In the genomic region with DNA sequence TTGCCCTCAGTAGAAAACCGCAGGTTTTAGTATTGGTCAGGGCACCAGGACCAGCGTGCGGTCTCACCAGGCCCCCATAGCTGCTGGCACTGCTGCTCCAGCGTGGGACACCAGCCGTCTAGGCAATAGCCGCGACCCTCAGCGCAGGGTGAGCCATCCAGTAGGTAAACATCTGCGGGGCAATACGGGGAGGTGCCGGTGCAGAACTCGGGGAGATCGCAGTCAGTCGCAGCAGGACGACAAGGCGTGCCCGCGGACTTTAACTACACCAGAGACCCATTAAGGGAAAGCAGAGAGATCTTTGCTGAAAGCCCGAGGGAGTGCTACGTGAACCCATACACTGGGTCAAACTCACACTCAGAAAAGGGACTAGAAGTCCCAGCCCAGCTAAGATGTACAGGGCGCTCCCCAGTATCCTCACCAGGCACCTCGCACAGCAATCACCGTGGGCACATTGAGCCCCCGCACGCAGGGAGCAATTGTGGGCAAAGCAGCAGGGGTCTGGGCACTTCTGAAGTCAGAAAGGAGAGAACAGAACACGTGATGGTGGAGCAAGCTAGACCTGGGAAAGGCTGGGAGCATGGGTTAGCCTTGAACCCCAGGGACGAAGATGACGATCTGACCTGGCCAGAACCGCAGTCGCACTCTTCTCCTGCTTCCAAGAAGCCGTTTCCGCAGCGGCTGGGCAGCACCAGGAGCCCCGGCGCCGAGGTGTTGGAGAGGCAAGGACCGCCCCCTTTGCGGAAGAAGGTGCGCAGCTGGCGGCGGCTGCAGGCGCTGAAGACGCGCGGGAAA, we compare ENCODE assay signal across 8 mouse cellular contexts. TPM values are rescaled to one million over a fixed set of nuclear protein-coding genes. Genes with fewer than 3 reads are reported as not detected.
DNase-seq lines count a peak whose midpoint lies in the region; ATAC-seq lines count a peak whose summit lies in the region.

No protein-coding gene starts in this region.

- no peak for ATAC-seq in liver, embryonic 11.5 days (replicated peaks; ENCODE audit: low FRiP score)
- ATAC-seq in embryonic facial prominence, embryonic 15.5 days (ENCODE audit: insufficient number of reproducible peaks, low FRiP score, low TSS enrichment, low read depth), result no peak
- no peak for ATAC-seq in stomach, embryonic 14.5 days (ENCODE audit: insufficient number of reproducible peaks, insufficient read depth, low FRiP score, low read depth)

- H3K4me2 ChIP-seq in liver, embryonic 11.5 days, result peak overlapping the region; percentile 53
- H3K4me2 ChIP-seq in embryonic facial prominence, embryonic 15.5 days (replicated peaks), result peak overlapping the region; percentile 52
- H3K4me2 ChIP-seq in stomach, embryonic 14.5 days (replicated peaks; ENCODE audit: low read depth, low read length), result peak overlapping the region; percentile 44

- peak overlapping the region; percentile 25 for H3K4me3 ChIP-seq in liver, embryonic 11.5 days (ENCODE audit: low read depth, low read length)
- H3K4me3 ChIP-seq in embryonic facial prominence, embryonic 15.5 days (replicated peaks), result peak overlapping the region; percentile 30
- H3K4me3 ChIP-seq in limb, embryonic 10.5 days, result peak overlapping the region; percentile 49
- peak overlapping the region; percentile 19 for H3K4me3 ChIP-seq in stomach, embryonic 14.5 days (ENCODE audit: low read depth, low read length)

- no peaks in the 10 kb centered on the region for H3K36me3 ChIP-seq in liver, embryonic 11.5 days (ENCODE audit: control insufficient read depth, insufficient read depth, low read length)
- 0 out of 2 replicates have a peak, but pooled peaks cover 7% of the 10 kb centered on the region for H3K36me3 ChIP-seq in embryonic facial prominence, embryonic 15.5 days
- no peaks in the 10 kb centered on the region for H3K36me3 ChIP-seq in limb, embryonic 10.5 days
- H3K36me3 ChIP-seq in stomach, embryonic 14.5 days (ENCODE audit: control insufficient read depth, insufficient read depth, low read length), result no peaks in the 10 kb centered on the region

- peaks cover 61% of the 10 kb centered on the region for H3K27me3 ChIP-seq in liver, embryonic 11.5 days (replicated peaks; ENCODE audit: control insufficient read depth, insufficient read depth, low read length)
- peaks cover 54% of the 10 kb centered on the region for H3K27me3 ChIP-seq in embryonic facial prominence, embryonic 15.5 days
- H3K27me3 ChIP-seq in limb, embryonic 10.5 days (ENCODE audit: low read depth, poor library complexity, severe bottlenecking), result peaks cover 86% of the 10 kb centered on the region
- H3K27me3 ChIP-seq in stomach, embryonic 14.5 days (ENCODE audit: control insufficient read depth, insufficient read depth, low read length), result peaks cover 34% of the 10 kb centered on the region

- no peaks in the 10 kb centered on the region for H3K9me3 ChIP-seq in liver, embryonic 11.5 days (ENCODE audit: control insufficient read depth, low read length)
- H3K9me3 ChIP-seq in embryonic facial prominence, embryonic 15.5 days (replicated peaks), result no peaks in the 10 kb centered on the region
- H3K9me3 ChIP-seq in limb, embryonic 10.5 days (replicated peaks), result no peaks in the 10 kb centered on the region
- H3K9me3 ChIP-seq in stomach, embryonic 14.5 days (ENCODE audit: control insufficient read depth, low read depth, low read length), result no peaks in the 10 kb centered on the region

- no peak overlapping the region for H3K27ac ChIP-seq in liver, embryonic 11.5 days (ENCODE audit: low read depth, low read length)
- H3K27ac ChIP-seq in embryonic facial prominence, embryonic 15.5 days (replicated peaks), result no peak overlapping the region
- peak overlapping the region; percentile 39 for H3K27ac ChIP-seq in limb, embryonic 10.5 days
- no peak overlapping the region for H3K27ac ChIP-seq in stomach, embryonic 14.5 days (ENCODE audit: low read length)

- DNase-seq in liver, embryonic 11.5 days (ENCODE audit: low spot score), result no peak
- no peak for DNase-seq in liver
- peak; percentile 65 for DNase-seq in limb, embryonic 10.5 days (ENCODE audit: low spot score)
- DNase-seq in ovary, postnatal 10 days (ENCODE audit: low spot score), result no peak
- DNase-seq in spleen, postnatal 36 days (ENCODE audit: low spot score in 2 of 2), result no peak
- DNase-seq in kidney, adult 11 months, result no peak

- peaks cover 20% of the 10 kb centered on the region for H3K4me1 ChIP-seq in liver, embryonic 11.5 days (replicated peaks; ENCODE audit: control insufficient read depth, insufficient read depth, low read length)
- H3K4me1 ChIP-seq in embryonic facial prominence, embryonic 15.5 days, result peaks cover 37% of the 10 kb centered on the region
- peaks cover 39% of the 10 kb centered on the region for H3K4me1 ChIP-seq in limb, embryonic 10.5 days
- H3K4me1 ChIP-seq in stomach, embryonic 14.5 days (ENCODE audit: control insufficient read depth, insufficient read depth, low read length), result peaks cover 11% of the 10 kb centered on the region; the same call in 1 of the 2 replicates

- 2% methylated on average over 45 of the region's 45 CpGs for WGBS in liver, embryonic 11.5 days
- 5% methylated on average over 45 of the region's 45 CpGs for WGBS in embryonic facial prominence, embryonic 15.5 days
- 2% methylated on average over 45 of the region's 45 CpGs for WGBS in limb, embryonic 10.5 days
- 1% methylated on average over 45 of the region's 45 CpGs for WGBS in stomach, embryonic 14.5 days

- no peak overlapping the region for H3K9ac ChIP-seq in liver, embryonic 11.5 days (ENCODE audit: low read depth, low read length)
- no peak overlapping the region for H3K9ac ChIP-seq in embryonic facial prominence, embryonic 15.5 days
- no peak overlapping the region for H3K9ac ChIP-seq in stomach, embryonic 14.5 days (replicated peaks; ENCODE audit: low read depth, low read length)

RNA-seq across cellular contexts. Expression of gene Adam33, which starts 9.6 kb away (rescaled TPM):
- polyA plus RNA-seq in liver, embryonic 11.5 days (2014; fragmentation: Nextera tagmentation; extraction: Ambion mirVana), result 0.31 and 0.95 TPM in 2 replicates
- polyA plus RNA-seq in embryonic facial prominence, embryonic 15.5 days (2015; fragmentation: Nextera tagmentation; extraction: Ambion mirVana), result 75.8 and 79.0 TPM in 2 replicates
- 0.38 and 0.48 TPM in 2 replicates for polyA plus RNA-seq in limb, embryonic 10.5 days (2016; fragmentation: Nextera tagmentation; extraction: Ambion mirVana)
- polyA plus RNA-seq in stomach, embryonic 14.5 days (2014; fragmentation: Nextera tagmentation; extraction: Ambion mirVana), result 3.6 and 4.8 TPM in 2 replicates

RNA-seq across cellular contexts. Expression of gene Gfra4, which starts 11.2 kb away (rescaled TPM):
- polyA plus RNA-seq in liver, embryonic 11.5 days (2014; fragmentation: Nextera tagmentation; extraction: Ambion mirVana), result 2.9 and 3.5 TPM in 2 replicates
- 42.6 and 44.0 TPM in 2 replicates for polyA plus RNA-seq in embryonic facial prominence, embryonic 15.5 days (2015; fragmentation: Nextera tagmentation; extraction: Ambion mirVana)
- polyA plus RNA-seq in limb, embryonic 10.5 days (2016; fragmentation: Nextera tagmentation; extraction: Ambion mirVana), result 7.1 and 10.1 TPM in 2 replicates
- polyA plus RNA-seq in stomach, embryonic 14.5 days (2014; fragmentation: Nextera tagmentation; extraction: Ambion mirVana), result 23.8 and 24.4 TPM in 2 replicates

RNA-seq across cellular contexts. Expression of gene Siglec1, which starts 32.5 kb away (rescaled TPM):
- 0.73 and 0.78 TPM in 2 replicates for polyA plus RNA-seq in liver, embryonic 11.5 days (2014; fragmentation: Nextera tagmentation; extraction: Ambion mirVana)
- polyA plus RNA-seq in embryonic facial prominence, embryonic 15.5 days (2015; fragmentation: Nextera tagmentation; extraction: Ambion mirVana), result 0.68 TPM in 2 replicates
- 0.09 and 0.10 TPM in 2 replicates for polyA plus RNA-seq in limb, embryonic 10.5 days (2016; fragmentation: Nextera tagmentation; extraction: Ambion mirVana)
- polyA plus RNA-seq in stomach, embryonic 14.5 days (2014; fragmentation: Nextera tagmentation; extraction: Ambion mirVana), result 0.22 and 0.48 TPM in 2 replicates

Comparison
In these comparisons a context has a peak if more than half of its experiments do, and no peak if none do; other contexts are left out.
1. RNA of gene Adam33, which starts 9.6 kb away (polyA plus RNA-seq): 75.8 to 79.0 TPM in embryonic facial prominence, embryonic 15.5 days; 3.6 to 4.8 TPM in stomach, embryonic 14.5 days, 0.31 to 0.95 TPM in liver, embryonic 11.5 days and 0.38 to 0.48 TPM in limb, embryonic 10.5 days; every median in the first group is over 10 times any median in the second.
2. Peak in every context shown above with its lines, with median percentiles within 50 percentile points of each other: H3K4me2 ChIP-seq and H3K4me3 ChIP-seq.